In the genomic region with DNA sequence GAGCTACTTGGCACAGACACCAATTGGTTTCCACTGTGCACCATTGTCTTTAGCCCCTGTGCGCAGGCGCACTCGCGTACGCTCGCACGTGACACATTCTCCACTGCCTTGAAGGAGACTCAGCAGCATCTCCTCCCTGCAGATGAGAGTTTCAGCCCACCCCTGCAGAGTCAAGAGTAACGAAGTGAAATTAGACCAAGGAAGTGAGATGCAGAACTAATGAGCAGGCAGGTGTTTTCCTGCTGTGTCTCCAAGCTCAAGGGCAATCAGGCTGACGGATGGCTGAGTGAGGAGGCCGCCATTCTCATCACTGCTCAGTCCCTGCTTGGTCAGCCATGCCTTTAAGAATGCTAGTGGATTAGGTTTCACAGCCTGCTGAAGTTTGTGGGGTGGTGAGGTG, we compare ENCODE assay signal across 10 mouse cellular contexts. TPM values are rescaled to one million over a fixed set of nuclear protein-coding genes. Genes with fewer than 3 reads are reported as not detected.
DNase-seq lines count a peak whose midpoint lies in the region; ATAC-seq lines count a peak whose summit lies in the region.
"Had no signal": no experiment of that assay in that cellular context is flagged by ENCODE, and none has a peak within 500 bp of the region (broad histone marks: within the 10 kb centered on the region; RNA-seq: fewer than 3 reads in every experiment).

No protein-coding gene starts in this region.

- H3K36me3 ChIP-seq in embryonic facial prominence, embryonic 14.5 days (ENCODE audit: control insufficient read depth, insufficient read depth, low read length): no peaks in the 10 kb centered on the region
- H3K36me3 ChIP-seq in kidney, embryonic 14.5 days (ENCODE audit: control insufficient read depth, insufficient read depth, low read length): no peaks in the 10 kb centered on the region
- H3K36me3 ChIP-seq: limb, embryonic 12.5 days had no signal

- ATAC-seq in embryonic facial prominence, embryonic 14.5 days (ENCODE audit: low read depth): peak; percentile 56; the same call in 1 of the 2 replicates
- ATAC-seq in kidney, embryonic 14.5 days (ENCODE audit: low FRiP score, low TSS enrichment): peak; percentile 96

- no peak overlapping the region for H3K9ac ChIP-seq in embryonic facial prominence, embryonic 14.5 days (ENCODE audit: low read depth, low read length)
- no peak overlapping the region for H3K9ac ChIP-seq in kidney, embryonic 14.5 days (ENCODE audit: low read depth, low read length)
- H3K9ac ChIP-seq: limb, embryonic 12.5 days had no signal

- H3K4me3 ChIP-seq in embryonic facial prominence, embryonic 14.5 days (ENCODE audit: low read depth, low read length): no peak overlapping the region
- no peak overlapping the region for H3K4me3 ChIP-seq in kidney, embryonic 14.5 days (ENCODE audit: low read length)
- H3K4me3 ChIP-seq: limb, embryonic 12.5 days; megakaryocyte, embryonic 14.5 days had no signal

- no peaks in the 10 kb centered on the region for H3K4me1 ChIP-seq in embryonic facial prominence, embryonic 14.5 days (ENCODE audit: control insufficient read depth, insufficient read depth, low read length)
- no peaks in the 10 kb centered on the region for H3K4me1 ChIP-seq in kidney, embryonic 14.5 days (ENCODE audit: control insufficient read depth, insufficient read depth, low read length)
- H3K4me1 ChIP-seq: megakaryocyte, embryonic 14.5 days had no signal

- peak; percentile 6 for DNase-seq in right cerebral cortex, postnatal 4 days
- no peak for DNase-seq in right cerebral cortex, postnatal 14 days
- peak; percentile 26 for DNase-seq in embryonic facial prominence, embryonic 14.5 days (ENCODE audit: low spot score)
- DNase-seq in testis, postnatal 14 days (ENCODE audit: low spot score): peak; percentile 72
- DNase-seq in spleen, adult 12 weeks (ENCODE audit: low spot score): no peak
- no peak for DNase-seq in urinary bladder, adult 18-20 months (ENCODE audit: low spot score in 2 of 2)
- DNase-seq: heart, postnatal 36 days had no signal

- no peak overlapping the region for H3K4me2 ChIP-seq in embryonic facial prominence, embryonic 14.5 days (ENCODE audit: low read depth, low read length)
- peak overlapping the region; percentile 27 for H3K4me2 ChIP-seq in kidney, embryonic 14.5 days (replicated peaks; ENCODE audit: low read depth, low read length)
- H3K4me2 ChIP-seq: limb, embryonic 12.5 days had no signal

- 51% methylated on average over 10 of the region's 10 CpGs for WGBS in embryonic facial prominence, embryonic 14.5 days
- WGBS in kidney, embryonic 14.5 days: 42% methylated on average over 10 of the region's 10 CpGs

- no peaks in the 10 kb centered on the region for H3K27me3 ChIP-seq in embryonic facial prominence, embryonic 14.5 days (replicated peaks; ENCODE audit: control insufficient read depth, insufficient read depth, low read length)
- H3K27me3 ChIP-seq in kidney, embryonic 14.5 days (ENCODE audit: control insufficient read depth, insufficient read depth, low read length): no peaks in the 10 kb centered on the region
- H3K27me3 ChIP-seq: limb, embryonic 12.5 days had no signal

- no peaks in the 10 kb centered on the region for H3K9me3 ChIP-seq in embryonic facial prominence, embryonic 14.5 days (ENCODE audit: control insufficient read depth, low read length)
- no peaks in the 10 kb centered on the region for H3K9me3 ChIP-seq in kidney, embryonic 14.5 days (ENCODE audit: control insufficient read depth, low read length)
- H3K9me3 ChIP-seq: limb, embryonic 12.5 days had no signal

- H3K27ac ChIP-seq in embryonic facial prominence, embryonic 14.5 days (replicated peaks; ENCODE audit: low read depth, low read length): no peak overlapping the region
- H3K27ac ChIP-seq in kidney, embryonic 14.5 days (ENCODE audit: low read depth, low read length): peak overlapping the region; percentile 85; the same call in 1 of the 2 replicates
- H3K27ac ChIP-seq: limb, embryonic 12.5 days had no signal

RNA-seq across cellular contexts. Expression of gene Bbs5, which starts 6.9 kb away (rescaled TPM):
- polyA plus RNA-seq in embryonic facial prominence, embryonic 14.5 days (2014; fragmentation: Nextera tagmentation; extraction: Ambion mirVana): 16.4 and 16.6 TPM in 2 replicates
- polyA plus RNA-seq in kidney, embryonic 14.5 days (2014; fragmentation: Nextera tagmentation; extraction: Ambion mirVana): 19.7 and 24.1 TPM in 2 replicates

RNA-seq across cellular contexts. Expression of gene Klhl41, which starts 29.8 kb away (rescaled TPM):
- 25.5 and 34.1 TPM in 2 replicates for polyA plus RNA-seq in embryonic facial prominence, embryonic 14.5 days (2014; fragmentation: Nextera tagmentation; extraction: Ambion mirVana)
- 0.32 and 0.39 TPM in 2 replicates for polyA plus RNA-seq in kidney, embryonic 14.5 days (2014; fragmentation: Nextera tagmentation; extraction: Ambion mirVana)

RNA-seq across cellular contexts. Expression of gene Lrp2, which starts 54.2 kb away (rescaled TPM):
- 0.63 and 1.3 TPM in 2 replicates for polyA plus RNA-seq in embryonic facial prominence, embryonic 14.5 days (2014; fragmentation: Nextera tagmentation; extraction: Ambion mirVana)
- 5.6 and 13.8 TPM in 2 replicates for polyA plus RNA-seq in kidney, embryonic 14.5 days (2014; fragmentation: Nextera tagmentation; extraction: Ambion mirVana)
- polyA plus RNA-seq: limb, embryonic 12.5 days had no signal

Comparison
In these comparisons a context has a peak if more than half of its experiments do, and no peak if none do; other contexts are left out.
1. DNase-seq: peak in right cerebral cortex, postnatal 4 days (single experiment), embryonic facial prominence, embryonic 14.5 days (single experiment) and testis, postnatal 14 days (single experiment); none in right cerebral cortex, postnatal 14 days (single experiment), spleen, adult 12 weeks (single experiment) and urinary bladder, adult 18-20 months (0 of 2).
2. RNA of gene Klhl41, which starts 29.8 kb away (polyA plus RNA-seq): 25.5 to 34.1 TPM in embryonic facial prominence, embryonic 14.5 days; 0.32 to 0.39 TPM in kidney, embryonic 14.5 days; every median in the first group is over 10 times any median in the second.